Mouse (Mus musculus) MEL (cell line): ENCODE data around the gene Stab1.

Experiments
- CHD1 ChIP-seq: IDR thresholded peaks from 2 replicates; pipeline ENCODE4 v1.6.1; 2012; ENCODE audit warnings: low read depth, mild to moderate bottlenecking, inconsistent platforms, low read length, improper control_type of control experiment
- CTCF ChIP-seq, 3 experiments: IDR thresholded peaks in 2 of 3; conservative IDR thresholded peaks in 1 of 3; 2 replicates each; pipeline ENCODE4 v1.5.1; 2011 to 2012; ENCODE audit warnings: low read length in 3 of 3, low read depth in 2 of 3, mild to moderate bottlenecking in 2 of 3, improper control_type of control experiment in 1 of 3, inconsistent platforms in 1 of 3, mixed read lengths in 1 of 3, moderate library complexity in 1 of 3; ENCODE audit not compliant: control insufficient read depth in 1 of 3, insufficient read depth in 1 of 3, poor library complexity in 1 of 3, severe bottlenecking in 1 of 3
- EP300 ChIP-seq, 2 experiments: IDR thresholded peaks; 2 replicates each; pipeline ENCODE4 v1.6.1; 2011; ENCODE audit warnings: improper control_type of control experiment in 2 of 2, low read length in 2 of 2, low read depth in 1 of 2, mild to moderate bottlenecking in 1 of 2
- GABPA ChIP-seq: IDR thresholded peaks from 2 replicates; pipeline ENCODE4 v1.6.1; 2012; ENCODE audit warnings: low read depth, mild to moderate bottlenecking, inconsistent platforms, low read length, improper control_type of control experiment, moderate library complexity
- HCFC1 ChIP-seq: IDR thresholded peaks from 2 replicates; pipeline ENCODE4 v1.6.1; 2012; ENCODE audit warnings: low read depth, mild to moderate bottlenecking, inconsistent platforms, low read length, improper control_type of control experiment, moderate library complexity
- KAT2A ChIP-seq: conservative IDR thresholded peaks from 2 replicates; pipeline ENCODE4 v1.6.1; 2012; ENCODE audit warnings: low read depth, low read length, improper control_type of control experiment, inconsistent platforms
- MYB ChIP-seq: IDR thresholded peaks from 2 replicates; pipeline ENCODE4 v1.6.1; 2011; ENCODE audit warnings: mild to moderate bottlenecking, low read depth, low read length, improper control_type of control experiment
- POLR2A ChIP-seq, 2 experiments: IDR thresholded peaks; 2 replicates each; pipeline ENCODE4 v1.6.1; 2011 to 2012; ENCODE audit warnings: low read length in 2 of 2, mild to moderate bottlenecking in 2 of 2, control low read depth in 1 of 2, improper control_type of control experiment in 1 of 2, low read depth in 1 of 2, moderate library complexity in 1 of 2; ENCODE audit not compliant: control insufficient read depth in 1 of 2, insufficient read depth in 1 of 2, poor library complexity in 1 of 2
- POLR2AphosphoS2 ChIP-seq: IDR thresholded peaks from 2 replicates; pipeline ENCODE4 v1.6.1; 2011; ENCODE audit warnings: low read length, improper control_type of control experiment
- RCOR1 ChIP-seq: IDR thresholded peaks from 2 replicates; pipeline ENCODE4 v1.6.1; 2012; ENCODE audit warnings: low read depth, mild to moderate bottlenecking, inconsistent platforms, low read length, improper control_type of control experiment
- TAL1 ChIP-seq: IDR thresholded peaks from 2 replicates; pipeline ENCODE4 v1.6.1; 2012; ENCODE audit warnings: mild to moderate bottlenecking, inconsistent platforms, low read length, moderate library complexity, mixed read lengths
- TCF12 ChIP-seq: IDR thresholded peaks from 2 replicates; pipeline ENCODE4 v1.6.1; 2014; ENCODE audit warnings: low read depth, mild to moderate bottlenecking, inconsistent platforms, low read length, improper control_type of control experiment, moderate library complexity

- TF ChIP-seq MYB (no peak), TCF12 (no peak), POLR2A (IDR thresholded peaks at IDR 0.05; ENCODE audit: control insufficient read depth in 1 of 2, insufficient read depth in 1 of 2, low read depth in 1 of 2, low read length in 2 of 2, poor library complexity in 1 of 2) (no peak), TAL1 (no peak), POLR2AphosphoS2 (no peak), GABPA (no peak), HCFC1 (no peak), CTCF (IDR thresholded peaks at IDR 0.05 in 2 of 3, conservative IDR thresholded peaks at IDR 0.05 in 1 of 3; ENCODE audit: control insufficient read depth in 1 of 3, insufficient read depth in 1 of 3, low read depth in 2 of 3, low read length in 3 of 3, poor library complexity in 1 of 3, severe bottlenecking in 1 of 3) (no peak), KAT2A (no peak), RCOR1 (no peak), EP300 (IDR thresholded peaks at IDR 0.05; ENCODE audit: low read depth in 1 of 2, low read length in 2 of 2) (no peak), CHD1 (no peak)
Observed at GRCm38 (mm10) chr14:31194891-31195513, 26.6 kb upstream of the Stab1 start.
